Mouse (Mus musculus) adrenal gland, postnatal 4 days (tissue): ENCODE results near the gene Smok2a. TPM values are rescaled to one million over a fixed set of nuclear protein-coding genes. Genes with fewer than 3 reads are reported as not detected.
"Not testable (repeated sequence)": the region's sequence is repeated elsewhere in the genome, so short reads cannot be mapped to it uniquely, and the experiment has no call there.

Experiments used
- DNase-seq, 2 experiments: peaks; one replicate each; pipeline ENCODE4 v3.0.0; 2021 to 2022; ENCODE audit warnings: low spot score in 2 of 2, mixed read lengths in 2 of 2
- total RNA-seq, 2 experiments: library from RNA; stranded (reverse); gene quantifications; 2 replicates each; pipeline ENCODE4 v1.2.3; 2021

Gene Smok2a
- total RNA-seq, 2 experiments from 2014 or later = not detected

- DNase-seq = no peak
These were observed 6.8 kb upstream of the Smok2a start for GRCm38 (mm10) chr17:13214169-13214568.

GRCm38 (mm10) chr17:13215595-13215994, 5.4 kb upstream of the Smok2a start:
- DNase-seq = no peak

GRCm38 (mm10) chr17:13221921-13222320, 933 bp downstream of the Smok2a start:
- not testable (repeated sequence) for DNase-seq

GRCm38 (mm10) chr17:13229957-13230356, 9.0 kb downstream of the Smok2a start, which contains the start of gene Smok2b:
TSS of gene Smok2b (plus strand) at chr17:13230257.
- not testable (repeated sequence) for DNase-seq

- not testable (repeated sequence) for DNase-seq
These were observed 18.5 kb downstream of the Smok2a start for GRCm38 (mm10) chr17:13239461-13239860.

GRCm38 (mm10) chr17:13240807-13241727, 20.1 kb downstream of the Smok2a start:
- not testable (repeated sequence) for DNase-seq

GRCm38 (mm10) chr17:13254786-13255185, 33.8 kb downstream of the Smok2a start:
- DNase-seq = not testable (repeated sequence)

Other genes starting within 250 kb of the Smok2a start
- 10 to 100 TPM; 78.3 to 79.2 TPM for gene Wtap, start 227.0 kb upstream of the Smok2a start, total RNA-seq
- 100 to 1,000 TPM; 278 to 301 TPM for gene Sod2, start 214.3 kb upstream of the Smok2a start, total RNA-seq
- gene Gpr31b, start 168.9 kb upstream of the Smok2a start, total RNA-seq = under 1 TPM in 1 of 2 experiments, not detected in 1; 0.51 TPM
- 1 to 10 TPM; 1.2 TPM for gene Tcp10b, start 160.1 kb upstream of the Smok2a start, total RNA-seq
- under 1 TPM; 0.70 to 0.90 TPM for gene Unc93a, start 89.4 kb upstream of the Smok2a start, total RNA-seq
- not detected for gene Smok2b, start 9.1 kb downstream of the Smok2a start, total RNA-seq
- gene Tcp10c, start 133.4 kb downstream of the Smok2a start, total RNA-seq = not detected